8 mouse cellular contexts compared by ENCODE assay signal in the genomic region with DNA sequence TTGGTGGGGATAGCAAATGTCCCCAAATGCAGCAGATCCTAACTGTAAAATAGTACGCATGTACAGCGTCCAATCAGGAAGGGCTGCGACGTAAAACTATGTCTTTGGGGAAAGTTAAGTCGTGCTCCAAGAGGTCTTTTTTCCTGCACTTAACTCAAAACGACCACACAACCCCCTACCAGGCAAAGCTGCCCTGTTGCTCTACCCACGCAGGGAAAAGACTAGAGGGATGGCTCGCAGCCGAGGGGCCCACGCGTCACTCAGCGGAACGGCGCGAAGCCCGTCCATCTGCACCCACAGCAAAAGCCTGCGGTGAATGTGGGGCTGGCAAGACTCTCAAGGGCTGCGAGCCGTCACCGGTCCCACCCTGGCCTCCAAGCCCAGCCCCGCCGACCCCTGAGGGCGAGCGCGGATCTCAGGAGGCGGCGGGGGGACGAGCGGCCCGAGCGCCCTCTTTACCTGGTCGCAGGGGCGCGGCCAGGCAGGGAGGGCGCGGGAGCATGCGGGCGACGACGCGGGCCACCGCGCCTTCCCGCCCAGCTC. TPM values are rescaled to one million over a fixed set of nuclear protein-coding genes. Genes with fewer than 3 reads are reported as not detected.
A peak's percentile ranks its signal among the peaks of the same experiment; 100 is the strongest.
DNase-seq lines count a peak whose midpoint lies in the region; ATAC-seq and TF ChIP-seq lines count a peak whose summit lies in the region.

No protein-coding gene starts in this region.

- no peak for DNase-seq in cerebellum, adult 2 months
- no peak for DNase-seq in cerebellum, adult 9-11 months
- no peak for DNase-seq in spleen, adult 2 months (ENCODE audit: low read depth in 1 of 2, low spot score in 2 of 2)
- DNase-seq in spleen, adult 12 weeks (ENCODE audit: low spot score) = no peak
- no peak for DNase-seq in forebrain, postnatal 0 days
- peak; percentile 67 for DNase-seq in layer of hippocampus, adult 9-11 months
- no peak for DNase-seq in urinary bladder, postnatal 10 days (ENCODE audit: low spot score)

- H3K4me1 ChIP-seq in cerebellum, adult 2 months (ENCODE audit: control insufficient read depth, insufficient read depth, low read length) = no peaks in the 10 kb centered on the region
- peaks cover 3% of the 10 kb centered on the region; the same call in 1 of the 2 replicates for H3K4me1 ChIP-seq in spleen, adult 2 months (ENCODE audit: control insufficient read depth, insufficient read depth, insufficient read length)
- peaks cover 15% of the 10 kb centered on the region for H3K4me1 ChIP-seq in forebrain, postnatal 0 days (ENCODE audit: insufficient read depth)

- H3K9me3 ChIP-seq in forebrain, postnatal 0 days (ENCODE audit: low read length) = no peaks in the 10 kb centered on the region

- no peaks in the 10 kb centered on the region for H3K27me3 ChIP-seq in cerebellum, adult 2 months (ENCODE audit: control insufficient read depth, insufficient read depth, low read length)
- no peaks in the 10 kb centered on the region for H3K27me3 ChIP-seq in spleen, adult 2 months (ENCODE audit: control insufficient read depth, insufficient read depth, low read length)
- no peaks in the 10 kb centered on the region for H3K27me3 ChIP-seq in forebrain, postnatal 0 days (ENCODE audit: insufficient read depth, low read length)

- peak overlapping the region; percentile 53 for H3K4me2 ChIP-seq in forebrain, postnatal 0 days (ENCODE audit: low read depth)

- H3K4me3 ChIP-seq in cerebellum, adult 2 months (replicated peaks; ENCODE audit: insufficient read depth, low read depth, low read length) = peak overlapping the region; percentile 71
- H3K4me3 ChIP-seq in spleen, adult 2 months (ENCODE audit: extremely low read depth, insufficient read depth, insufficient read length) = peak overlapping the region; percentile 95
- H3K4me3 ChIP-seq in forebrain, postnatal 0 days (ENCODE audit: low read depth, low read length) = peak overlapping the region; percentile 85

- no peaks in the 10 kb centered on the region for H3K36me3 ChIP-seq in spleen, adult 2 months (ENCODE audit: control insufficient read depth, insufficient read depth, low read length)
- H3K36me3 ChIP-seq in forebrain, postnatal 0 days (ENCODE audit: insufficient read depth) = no peaks in the 10 kb centered on the region

- peak overlapping the region; percentile 88 for H3K27ac ChIP-seq in cerebellum, adult 2 months (ENCODE audit: insufficient read depth, low read length)
- peak overlapping the region; percentile 92 for H3K27ac ChIP-seq in spleen, adult 2 months (ENCODE audit: insufficient read depth, low read length)
- peak overlapping the region; percentile 90 for H3K27ac ChIP-seq in forebrain, postnatal 0 days (ENCODE audit: low read depth, low read length)

- TF ChIP-seq POLR2A in cerebellum, adult 2 months (IDR thresholded peaks at IDR 0.05; ENCODE audit: borderline replicate concordance, insufficient read depth, low read length) = no peak
- no peak for TF ChIP-seq POLR2A in spleen, adult 2 months (IDR thresholded peaks at IDR 0.05; ENCODE audit: low read depth, low read length)

- peak; percentile 58 for ATAC-seq in forebrain, postnatal 0 days
- peak; percentile 58 for ATAC-seq in megakaryocyte-erythroid progenitor cell, adult 5-6 weeks (replicated peaks; ENCODE audit: low FRiP score, low TSS enrichment, poor library complexity, severe bottlenecking)

- peak overlapping the region; percentile 83 for H3K9ac ChIP-seq in forebrain, postnatal 0 days

- TF ChIP-seq CTCF in cerebellum, adult 2 months (IDR thresholded peaks at IDR 0.05; ENCODE audit: borderline replicate concordance, insufficient read depth, low read depth, low read length) = no peak
- TF ChIP-seq CTCF in spleen, adult 2 months (IDR thresholded peaks at IDR 0.05; ENCODE audit: extremely low read depth, insufficient read depth, insufficient read length, insufficient replicate concordance) = no peak
- no peak for TF ChIP-seq CTCF in forebrain, postnatal 0 days (IDR thresholded peaks at IDR 0.05; ENCODE audit: low read depth)

- under 1% methylated on average over 44 of the region's 44 CpGs for WGBS in cerebellum, adult 2 months
- 1% methylated on average over 42 of the region's 44 CpGs for WGBS in spleen, adult 2 months
- under 1% methylated on average over 39 of the region's 44 CpGs for WGBS in forebrain, postnatal 0 days

RNA-seq across cellular contexts. Expression of gene Ints12, which starts 0.4 kb away (rescaled TPM):
- polyA plus RNA-seq in cerebellum, adult 2 months (2012; rRNA removed) = 10.4 and 10.9 TPM in 2 replicates
- 3.2 and 3.8 TPM in 2 replicates for polyA plus RNA-seq in spleen, adult 2 months (2012; rRNA removed)
- total RNA-seq in forebrain, postnatal 0 days (2014; rRNA removed) = 8.7 and 12.3 TPM in 2 replicates
- polyA plus RNA-seq in forebrain, postnatal 0 days (2015; fragmentation: Nextera tagmentation; extraction: Ambion mirVana) = 10.0 and 10.1 TPM in 2 replicates
- total RNA-seq in megakaryocyte-erythroid progenitor cell, adult 5-6 weeks (2014; fragmentation: Nextera tagmentation) = 15.2 and 22.1 TPM in 2 replicates
- total RNA-seq in megakaryocyte-erythroid progenitor cell, adult 5-6 weeks (2017) = 18.0 and 18.9 TPM in 2 replicates

RNA-seq across cellular contexts. Expression of gene Gstcd, which starts 0.6 kb away (rescaled TPM):
- polyA plus RNA-seq in cerebellum, adult 2 months (2012; rRNA removed) = 7.3 and 8.2 TPM in 2 replicates
- polyA plus RNA-seq in spleen, adult 2 months (2012; rRNA removed) = 2.5 and 3.8 TPM in 2 replicates
- 9.5 and 12.8 TPM in 2 replicates for total RNA-seq in forebrain, postnatal 0 days (2014; rRNA removed)
- polyA plus RNA-seq in forebrain, postnatal 0 days (2015; fragmentation: Nextera tagmentation; extraction: Ambion mirVana) = 1.4 and 2.1 TPM in 2 replicates
- total RNA-seq in megakaryocyte-erythroid progenitor cell, adult 5-6 weeks (2014; fragmentation: Nextera tagmentation) = 24.8 and 38.4 TPM in 2 replicates
- total RNA-seq in megakaryocyte-erythroid progenitor cell, adult 5-6 weeks (2017) = 24.9 and 26.4 TPM in 2 replicates
